Mouse (Mus musculus): ENCODE measurements at regions not wholly inside any gene's neighbourhood (a gene's known extent, or its start where the extent isn't known, plus 50 kb on each side); places are given as distances from the start of the nearest gene placed in this dataset.

- Histone ChIP-seq H3K36me3 (ENCODE audit: insufficient read depth) (no peaks in the 10 kb centered on the region), H3K4me1 (ENCODE audit: insufficient read depth) (peaks cover 4% of the 10 kb centered on the region; the same call in 1 of the 2 replicates), H3K9me3 (ENCODE audit: low read depth, low read length) (no peaks in the 10 kb centered on the region), H3K4me2 (no peak overlapping the region), H3K4me3 (ENCODE audit: low read depth, low read length) (no peak overlapping the region), H3K9ac (no peak overlapping the region), H3K27me3 (ENCODE audit: insufficient read depth, low read length) (no peaks in the 10 kb centered on the region), H3K27ac (ENCODE audit: low read depth) (no peak overlapping the region)
- no peak for ATAC-seq (ENCODE audit: insufficient read depth)
- no peak for DNase-seq
- WGBS, result 76% methylated on average over 4 of the region's 4 CpGs
- no peak for TF ChIP-seq CTCF (IDR thresholded peaks at IDR 0.05; ENCODE audit: low read depth)
Measured at GRCm38 (mm10) chr1:154104006-154104600, 96.9 kb upstream of the Zfp648 start.

- no peak for TF ChIP-seq CTCF (IDR thresholded peaks at IDR 0.05; ENCODE audit: low read depth)
- ATAC-seq (ENCODE audit: insufficient read depth), result no peak
- H3K4me1 ChIP-seq (ENCODE audit: insufficient read depth), result peaks cover 4% of the 10 kb centered on the region; the same call in 1 of the 2 replicates
Measured at GRCm38 (mm10) chr1:154104779-154105178, 96.2 kb upstream of the Zfp648 start.

GRCm38 (mm10) chr1:154112500-154112899, 88.5 kb upstream of the Zfp648 start:
- no peak overlapping the region for H3K9ac ChIP-seq
- H3K36me3 ChIP-seq (ENCODE audit: insufficient read depth), result no peaks in the 10 kb centered on the region
- H3K9me3 ChIP-seq (ENCODE audit: low read depth, low read length), result no peaks in the 10 kb centered on the region
- no peak overlapping the region for H3K27ac ChIP-seq (ENCODE audit: low read depth)
- DNase-seq, result no peak
- H3K27me3 ChIP-seq (ENCODE audit: insufficient read depth, low read length), result no peaks in the 10 kb centered on the region
- H3K4me2 ChIP-seq, result no peak overlapping the region
- no peak for ATAC-seq (ENCODE audit: insufficient read depth)
- TF ChIP-seq CTCF (IDR thresholded peaks at IDR 0.05; ENCODE audit: low read depth), result no peak
- no peaks in the 10 kb centered on the region for H3K4me1 ChIP-seq (ENCODE audit: insufficient read depth)
- H3K4me3 ChIP-seq (ENCODE audit: low read depth, low read length), result no peak overlapping the region
- WGBS, result 55% methylated on average over 3 of the region's 3 CpGs

More at GRCm38 (mm10) chr1:154104779-154105178, 96.2 kb upstream of the Zfp648 start:
- no peaks in the 10 kb centered on the region for H3K9me3 ChIP-seq (ENCODE audit: low read depth, low read length)
- H3K4me3 ChIP-seq (ENCODE audit: low read depth, low read length), result no peak overlapping the region
- H3K27me3 ChIP-seq (ENCODE audit: insufficient read depth, low read length), result no peaks in the 10 kb centered on the region
- H3K36me3 ChIP-seq (ENCODE audit: insufficient read depth), result no peaks in the 10 kb centered on the region
- DNase-seq, result no peak
- 48% methylated on average over 1 of the region's 1 CpGs for WGBS
- no peak overlapping the region for H3K27ac ChIP-seq (ENCODE audit: low read depth)
- no peak overlapping the region for H3K4me2 ChIP-seq
- H3K9ac ChIP-seq, result no peak overlapping the region

GRCm38 (mm10) chr1:154113291-154114050, 87.5 kb upstream of the Zfp648 start:
- no peak overlapping the region for H3K9ac ChIP-seq
- peaks cover 8% of the 10 kb centered on the region for H3K4me1 ChIP-seq (ENCODE audit: insufficient read depth)
- no peak overlapping the region for H3K4me3 ChIP-seq (ENCODE audit: low read depth, low read length)
- no peak for DNase-seq
- no peak for TF ChIP-seq CTCF (IDR thresholded peaks at IDR 0.05; ENCODE audit: low read depth)
- no peak overlapping the region for H3K4me2 ChIP-seq
- no peak for ATAC-seq (ENCODE audit: insufficient read depth)
- 74% methylated on average over 12 of the region's 12 CpGs for WGBS
- no peaks in the 10 kb centered on the region for H3K9me3 ChIP-seq (ENCODE audit: low read depth, low read length)
- H3K36me3 ChIP-seq (ENCODE audit: insufficient read depth), result no peaks in the 10 kb centered on the region
- H3K27me3 ChIP-seq (ENCODE audit: insufficient read depth, low read length), result no peaks in the 10 kb centered on the region
- no peak overlapping the region for H3K27ac ChIP-seq (ENCODE audit: low read depth)

- WGBS, result 70% methylated on average over 7 of the region's 7 CpGs
- Histone ChIP-seq H3K36me3 (ENCODE audit: insufficient read depth) (no peaks in the 10 kb centered on the region), H3K4me2 (no peak overlapping the region), H3K27me3 (ENCODE audit: insufficient read depth, low read length) (no peaks in the 10 kb centered on the region), H3K4me3 (ENCODE audit: low read depth, low read length) (no peak overlapping the region), H3K4me1 (ENCODE audit: insufficient read depth) (peaks cover 17% of the 10 kb centered on the region), H3K27ac (ENCODE audit: low read depth) (no peak overlapping the region), H3K9me3 (ENCODE audit: low read depth, low read length) (no peaks in the 10 kb centered on the region), H3K9ac (no peak overlapping the region)
- DNase-seq (no peak), ATAC-seq (ENCODE audit: insufficient read depth) (no peak)
- TF ChIP-seq CTCF (IDR thresholded peaks at IDR 0.05; ENCODE audit: low read depth), result no peak
Measured at GRCm38 (mm10) chr1:154116188-154116710, 84.7 kb upstream of the Zfp648 start.

- no peak overlapping the region for H3K9ac ChIP-seq
- H3K27ac ChIP-seq (ENCODE audit: low read depth), result no peak overlapping the region
- TF ChIP-seq CTCF (IDR thresholded peaks at IDR 0.05; ENCODE audit: low read depth), result no peak
- no peaks in the 10 kb centered on the region for H3K27me3 ChIP-seq (ENCODE audit: insufficient read depth, low read length)
- peaks cover 17% of the 10 kb centered on the region for H3K4me1 ChIP-seq (ENCODE audit: insufficient read depth)
- H3K4me3 ChIP-seq (ENCODE audit: low read depth, low read length), result no peak overlapping the region
- H3K36me3 ChIP-seq (ENCODE audit: insufficient read depth), result no peaks in the 10 kb centered on the region
- WGBS, result 26% methylated on average over 11 of the region's 11 CpGs
- no peaks in the 10 kb centered on the region for H3K9me3 ChIP-seq (ENCODE audit: low read depth, low read length)
- H3K4me2 ChIP-seq, result peak overlapping the region; percentile 43
- DNase-seq (peak; percentile 56), ATAC-seq (ENCODE audit: insufficient read depth) (no peak)
Measured at GRCm38 (mm10) chr1:154117346-154117687, 83.7 kb upstream of the Zfp648 start.

- Histone ChIP-seq H3K36me3 (ENCODE audit: insufficient read depth) (no peaks in the 10 kb centered on the region), H3K27me3 (ENCODE audit: insufficient read depth, low read length) (no peaks in the 10 kb centered on the region), H3K4me1 (ENCODE audit: insufficient read depth) (peaks cover 17% of the 10 kb centered on the region), H3K9me3 (ENCODE audit: low read depth, low read length) (no peaks in the 10 kb centered on the region), H3K9ac (no peak overlapping the region; the same call in 1 of the 2 replicates), H3K4me2 (peak overlapping the region; percentile 43), H3K27ac (ENCODE audit: low read depth) (no peak overlapping the region), H3K4me3 (ENCODE audit: low read depth, low read length) (no peak overlapping the region)
- DNase-seq (peak; percentile 46), ATAC-seq (ENCODE audit: insufficient read depth) (peak; percentile 48; the same call in 1 of the 2 replicates)
- TF ChIP-seq CTCF (IDR thresholded peaks at IDR 0.05; ENCODE audit: low read depth), result peak; percentile 43
- WGBS, result 25% methylated on average over 20 of the region's 20 CpGs
Measured at GRCm38 (mm10) chr1:154117688-154118373, 83.2 kb upstream of the Zfp648 start.
